Mouse (Mus musculus) heart, adult 11 months (tissue): ENCODE results near the gene Dgkd.

Experiments
- DNase-seq: peaks from one replicate; pipeline ENCODE4 v3.0.0; 2022

Dgkd gene

GRCm38 (mm10) chr1:87941765-87942164, 88.7 kb downstream of the Dgkd start:
- no peak for DNase-seq

- DNase-seq: peak; percentile 93
These were observed 94.6 kb downstream of the Dgkd start for GRCm38 (mm10) chr1:87947681-87948091.

GRCm38 (mm10) chr1:87951641-87952040, 98.6 kb downstream of the Dgkd start:
- peak; percentile 81 for DNase-seq

- peak; percentile 1 for DNase-seq
These were observed 100.0 kb downstream of the Dgkd start for GRCm38 (mm10) chr1:87953073-87953472.

GRCm38 (mm10) chr1:87958931-87959330, 105.8 kb downstream of the Dgkd start:
- DNase-seq: peak; percentile 6

GRCm38 (mm10) chr1:87959532-87959931, 106.4 kb downstream of the Dgkd start:
- no peak for DNase-seq

GRCm38 (mm10) chr1:87959998-87960431, 106.9 kb downstream of the Dgkd start:
- peak; percentile 87 for DNase-seq

- DNase-seq: peak; percentile 42
These were observed 107.7 kb downstream of the Dgkd start for GRCm38 (mm10) chr1:87960752-87961151.

- DNase-seq: no peak
These were observed 108.5 kb downstream of the Dgkd start for GRCm38 (mm10) chr1:87961459-87962167.

- peak; percentile 44 for DNase-seq
These were observed 117.3 kb downstream of the Dgkd start for GRCm38 (mm10) chr1:87970381-87970780.

GRCm38 (mm10) chr1:87982291-87982690, 129.2 kb downstream of the Dgkd start:
- no peak for DNase-seq

- DNase-seq: no peak
These were observed 139.6 kb downstream of the Dgkd start for GRCm38 (mm10) chr1:87992716-87993115.
